Mouse (Mus musculus) adipocyte (in vitro differentiated cells): ENCODE data around the gene Smurf1.
A peak's percentile ranks its signal among the peaks of the same experiment; 100 is the strongest.

ENCODE experiments used
- DNase-seq: peaks from one replicate; pipeline ENCODE4 v3.0.0-alpha.2; 2016; ENCODE audit warnings: low spot score

Gene Smurf1

GRCm38 (mm10) chr5:144913923-144914322 lies 51.7 kb downstream of the Smurf1 start:
- no peak for DNase-seq

DNA sequence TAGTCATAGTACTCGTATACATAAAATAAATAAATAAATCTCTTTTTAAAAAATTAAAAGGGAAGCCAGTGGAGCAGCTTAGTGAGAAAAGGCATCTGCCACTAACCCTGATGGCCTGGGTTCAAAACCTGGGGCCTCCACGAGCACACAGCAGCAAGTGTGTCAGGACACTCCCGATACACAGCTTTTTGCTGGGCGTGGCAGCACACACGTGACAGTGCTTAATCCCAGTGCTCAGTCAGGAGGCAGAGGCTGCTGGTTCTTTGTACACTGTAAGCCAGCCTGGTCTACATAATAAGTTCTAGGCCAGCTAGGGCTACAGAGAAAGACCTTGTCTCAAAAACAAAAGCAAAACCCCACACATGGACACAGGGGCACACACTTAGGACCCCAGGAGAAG lies 52.3 kb downstream of the Smurf1 start:
- DNase-seq = no peak

- DNase-seq = no peak
Measured at GRCm38 (mm10) chr5:144912519-144913310, 52.9 kb downstream of the Smurf1 start.

DNA sequence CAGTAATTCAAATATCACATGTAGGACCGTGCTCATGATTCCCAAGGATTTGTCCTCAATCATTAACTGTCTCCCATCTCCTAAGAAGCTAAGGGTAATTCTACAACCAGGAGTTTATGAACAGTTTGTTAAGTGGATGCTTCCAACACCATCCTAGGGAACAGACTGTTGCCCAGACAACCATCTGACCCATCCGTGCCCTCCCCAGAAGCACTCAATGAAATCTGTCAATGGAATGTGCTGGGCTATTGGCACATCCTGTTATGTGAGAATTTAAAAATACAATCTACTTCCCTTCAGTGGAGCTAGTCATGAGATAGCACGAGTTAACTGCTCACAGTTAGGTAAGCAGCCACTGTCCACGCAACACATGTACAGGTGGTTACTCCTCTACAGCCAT lies 56.1 kb downstream of the Smurf1 start:
- no peak for DNase-seq

GRCm38 (mm10) chr5:144907591-144907990 lies 58.1 kb downstream of the Smurf1 start:
- no peak for DNase-seq

GRCm38 (mm10) chr5:144904356-144905134 lies 61.1 kb downstream of the Smurf1 start:
- peak; percentile 65 for DNase-seq

DNA sequence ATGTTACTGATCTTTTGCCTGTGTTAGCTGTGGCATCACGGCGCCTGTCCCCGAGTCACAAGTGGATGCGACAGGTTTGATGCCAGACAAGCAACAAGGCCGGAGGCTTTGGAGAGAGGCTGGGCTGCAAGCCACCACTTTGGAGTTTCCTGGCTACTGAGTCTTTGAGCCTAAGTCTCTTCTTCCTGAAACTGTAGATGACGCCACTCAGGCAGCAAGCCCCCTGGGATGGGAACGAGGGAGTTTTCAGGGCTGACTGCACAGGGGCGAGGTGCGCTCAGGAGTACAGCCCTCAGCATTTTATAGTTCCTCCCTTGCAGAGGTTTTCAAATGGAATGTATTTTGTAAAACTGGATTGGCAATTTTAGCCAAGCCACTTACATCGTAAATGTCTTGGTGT lies 63.9 kb downstream of the Smurf1 start:
- DNase-seq = no peak

DNA sequence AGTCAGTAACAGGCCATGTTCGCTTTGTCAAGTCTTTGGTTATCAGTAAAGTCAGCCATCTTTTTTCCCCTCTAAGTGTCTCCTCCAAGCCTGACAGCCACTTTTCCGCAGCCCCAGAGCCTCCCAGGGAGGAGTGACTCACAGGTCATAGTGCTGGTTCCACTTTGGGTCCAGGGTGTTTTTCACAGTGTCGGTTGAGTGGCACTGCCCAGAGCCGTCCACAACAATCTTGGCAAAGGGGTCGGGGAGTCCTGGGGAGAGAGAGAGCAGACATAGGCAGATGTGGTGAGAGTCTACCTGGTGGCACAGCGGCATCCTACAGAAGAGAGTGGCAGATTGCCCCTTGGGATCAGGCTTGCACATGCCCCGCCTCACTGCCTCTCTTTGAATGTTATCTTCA lies 64.6 kb downstream of the Smurf1 start:
- DNase-seq = no peak

- peak; percentile 46 for DNase-seq
Measured at GRCm38 (mm10) chr5:144898448-144899052, 67.1 kb downstream of the Smurf1 start.

GRCm38 (mm10) chr5:144897881-144898280 lies 67.8 kb downstream of the Smurf1 start:
- DNase-seq = no peak

- DNase-seq = no peak
Measured at GRCm38 (mm10) chr5:144891276-144891675, 74.4 kb downstream of the Smurf1 start.

DNA sequence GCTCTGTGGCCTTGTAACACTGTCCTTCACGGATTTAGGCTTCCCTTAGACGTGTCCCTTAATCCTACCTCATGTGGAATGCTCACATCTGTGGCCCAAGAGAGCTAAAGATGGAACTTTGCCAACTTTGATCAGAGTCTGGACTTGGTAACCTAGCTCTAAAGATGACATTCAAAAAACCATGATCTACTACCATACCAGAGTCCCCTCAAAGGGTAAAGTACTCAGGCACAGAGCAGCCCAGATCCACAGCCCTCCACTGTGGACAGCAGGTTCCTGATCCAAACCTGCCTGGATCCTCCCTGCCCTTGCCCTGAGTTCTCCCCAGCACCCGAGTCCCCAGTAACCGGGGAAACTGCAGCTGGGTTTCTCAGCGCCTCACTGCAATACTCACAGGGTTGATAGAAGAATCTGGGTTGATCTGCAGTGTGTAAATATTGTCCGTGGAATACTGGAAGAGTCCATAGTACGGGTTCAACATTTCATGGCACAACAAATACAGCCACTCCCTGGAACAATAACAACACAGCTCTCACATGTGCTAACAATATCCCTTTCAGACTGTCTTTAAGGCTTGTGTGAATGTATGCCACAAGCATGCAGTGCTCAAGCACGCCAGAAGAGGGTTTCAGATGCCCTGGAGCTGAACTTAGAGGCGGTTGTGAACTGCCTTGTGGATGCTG lies 79.5 kb downstream of the Smurf1 start:
- no peak for DNase-seq

- peak; percentile 18 for DNase-seq
Measured at GRCm38 (mm10) chr5:144884629-144885217, 80.9 kb downstream of the Smurf1 start.

DNA sequence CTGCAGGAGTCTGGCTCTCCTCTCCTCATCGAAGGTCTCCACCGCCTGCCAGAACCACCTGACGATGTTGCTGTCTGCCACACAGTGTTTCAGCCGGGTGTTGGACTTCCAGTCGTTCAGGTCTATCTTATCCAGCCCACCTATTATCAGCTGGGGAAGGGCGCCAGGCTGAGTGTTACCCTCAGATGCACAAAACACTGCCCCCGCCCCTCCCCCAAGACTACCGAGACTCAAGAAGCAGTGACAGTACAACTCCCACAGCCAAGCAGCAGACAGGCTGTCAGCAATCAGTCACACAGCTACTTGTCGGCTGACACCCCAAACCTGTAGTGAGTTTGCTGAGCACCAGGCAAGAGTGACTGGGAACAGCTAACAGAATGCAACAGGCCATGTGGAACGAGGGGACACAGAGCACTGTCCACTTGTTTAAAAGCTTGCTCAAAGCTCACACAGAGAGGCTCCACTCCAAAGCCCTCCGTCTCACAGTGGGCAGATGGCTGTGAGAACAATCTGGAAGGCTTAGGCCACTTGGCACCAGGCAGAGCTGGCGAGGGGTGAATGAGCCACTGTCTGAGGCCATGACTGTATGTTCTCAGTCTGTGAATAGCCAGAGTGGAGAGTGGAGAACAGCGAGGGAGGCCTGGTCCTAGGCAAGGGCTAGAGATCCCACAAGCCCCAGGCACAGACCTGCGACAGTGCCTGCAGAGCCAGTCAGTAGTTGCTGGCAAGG lies 83.8 kb downstream of the Smurf1 start:
- DNase-seq = no peak

DNA sequence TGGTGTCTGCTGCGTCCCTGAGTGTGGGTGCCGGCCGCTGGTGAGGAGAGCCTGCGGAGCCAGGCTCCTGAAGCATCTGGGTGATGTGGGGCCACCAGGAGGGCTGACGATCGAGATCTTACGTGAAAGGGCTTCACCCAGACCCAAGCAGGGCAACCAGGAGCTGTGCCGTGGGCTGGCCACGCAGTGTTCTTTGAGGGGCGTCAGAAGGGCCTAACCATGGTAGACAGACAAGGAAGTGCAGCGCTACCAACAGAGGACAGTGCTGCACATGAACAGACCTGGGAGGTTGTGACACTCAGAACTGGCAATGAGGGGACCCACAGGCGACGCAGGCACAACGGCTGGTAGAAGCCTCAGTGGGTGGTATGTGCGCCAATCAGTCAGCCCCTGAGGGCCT lies 88.6 kb downstream of the Smurf1 start:
- no peak for DNase-seq

DNA sequence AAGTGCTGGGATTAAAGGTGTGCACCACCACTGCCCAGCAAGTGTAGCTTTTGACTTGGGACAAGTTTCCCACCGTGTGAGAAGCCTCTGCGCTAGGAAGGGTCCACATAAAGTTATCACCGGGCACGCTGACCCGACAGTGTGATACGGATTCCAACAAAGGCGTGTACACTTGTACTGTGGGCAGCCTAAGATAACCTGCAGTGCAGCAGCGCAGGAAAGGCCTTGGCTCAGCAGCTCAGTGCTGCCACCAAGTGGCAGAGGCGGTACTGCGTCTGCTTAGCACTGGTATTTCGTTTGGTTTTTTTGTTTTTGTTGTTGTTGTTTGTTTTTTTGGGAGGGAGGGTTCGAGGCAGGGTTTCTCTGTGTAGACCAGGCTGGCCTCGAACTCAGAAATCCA lies 89.8 kb downstream of the Smurf1 start:
- peak; percentile 71 for DNase-seq

DNA sequence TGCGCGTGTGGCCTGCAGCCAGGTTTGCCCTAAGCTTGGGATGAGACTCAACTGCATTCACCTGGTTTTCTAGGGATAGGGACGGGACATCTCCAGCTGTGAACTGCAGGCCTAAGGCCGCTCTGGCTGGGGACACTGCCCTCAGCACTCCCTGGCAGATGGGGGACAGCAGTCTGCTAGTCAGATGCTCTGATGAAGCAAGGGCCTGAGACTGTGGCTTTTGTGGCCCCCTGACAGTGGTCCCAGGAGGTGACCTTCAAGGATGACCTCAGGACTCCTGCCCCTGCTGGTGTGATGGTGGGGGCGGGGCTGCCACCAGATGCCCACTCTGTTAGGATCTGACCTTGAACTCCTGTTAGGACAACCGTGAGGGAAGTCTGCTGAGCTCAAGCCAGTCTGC lies 90.4 kb downstream of the Smurf1 start:
- no peak for DNase-seq

DNA sequence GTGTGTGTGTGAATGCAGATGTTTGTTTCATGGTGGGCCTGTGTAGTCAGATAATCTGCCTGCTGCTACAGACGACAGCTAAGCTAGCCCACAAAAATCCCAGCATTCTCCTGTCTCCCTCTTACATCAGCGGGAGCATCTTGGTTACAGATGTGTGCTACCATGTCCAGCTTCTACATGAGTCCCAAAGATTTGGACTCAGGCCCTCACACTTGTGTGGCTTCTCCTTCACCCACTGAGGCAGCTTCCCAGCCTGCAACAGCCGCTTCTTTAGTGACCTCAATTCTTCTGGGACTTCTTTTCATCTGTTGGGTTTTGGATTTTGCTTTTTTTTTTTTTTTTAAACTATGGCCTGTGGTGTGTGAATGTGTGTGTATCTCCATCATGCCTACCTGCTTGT lies 92.8 kb downstream of the Smurf1 start:
- peak; percentile 53 for DNase-seq

DNA sequence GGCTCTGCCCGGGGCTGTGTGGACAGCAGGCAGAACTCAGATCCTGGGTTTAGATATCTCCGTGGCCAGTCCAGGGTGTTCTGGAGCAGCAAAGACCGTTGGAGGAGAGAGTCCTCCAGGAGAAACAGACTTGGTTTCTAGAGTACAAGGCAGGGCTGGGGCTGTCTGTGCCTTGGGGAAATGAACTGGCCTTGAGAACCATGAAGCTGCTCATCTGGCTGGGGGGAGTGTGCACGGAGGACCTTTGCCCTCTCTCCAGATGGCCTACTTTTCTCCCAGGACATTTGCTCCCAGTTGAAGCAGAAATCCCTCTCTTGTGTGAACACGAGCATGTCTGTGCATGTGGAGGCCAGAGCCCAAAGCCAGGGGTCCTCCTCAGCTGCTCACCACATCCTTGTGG lies 93.3 kb downstream of the Smurf1 start:
- peak; percentile 32 for DNase-seq

- DNase-seq = peak; percentile 17
Measured at GRCm38 (mm10) chr5:144871775-144872174, 93.9 kb downstream of the Smurf1 start.

GRCm38 (mm10) chr5:144870782-144871181 lies 94.9 kb downstream of the Smurf1 start:
- DNase-seq = no peak
